Mouse (Mus musculus) heart, embryonic 11.5 days (tissue): ENCODE data around the gene Plekhg2. TPM values are rescaled to one million over a fixed set of nuclear protein-coding genes. Genes with fewer than 3 reads are reported as not detected.
A peak's percentile ranks its signal among the peaks of the same experiment; 100 is the strongest.

Experiments
- ATAC-seq: fragments of 200-750 bp; cut with Nextera tagmentation; replicated peaks from 2 replicates; pipeline ENCODE4 v1.8.0; 2017; ENCODE audit warnings: moderate library complexity; ENCODE audit not compliant: insufficient number of reproducible peaks, low FRiP score, low TSS enrichment
- H3K27ac ChIP-seq: fragments of 300-500 bp; sonication (generic); 2 replicates; pipeline ENCODE4 v1.5.1; 2014; ENCODE audit warnings: mild to moderate bottlenecking, low read depth, low read length
- H3K27me3 ChIP-seq: fragments of 300-500 bp; sonication (generic); 2 replicates; pipeline ENCODE4 v1.6.1; 2014; ENCODE audit warnings: mild to moderate bottlenecking, low read length, mixed read lengths; ENCODE audit not compliant: control insufficient read depth, insufficient read depth
- H3K36me3 ChIP-seq: fragments of 300-500 bp; sonication (generic); 2 replicates; pipeline ENCODE4 v1.6.1; 2014; ENCODE audit warnings: mild to moderate bottlenecking, low read length, moderate library complexity, mixed read lengths; ENCODE audit not compliant: control insufficient read depth, insufficient read depth
- H3K4me1 ChIP-seq: fragments of 300-500 bp; sonication (generic); 2 replicates; pipeline ENCODE4 v1.6.1; 2014; ENCODE audit warnings: low read length; ENCODE audit not compliant: control insufficient read depth, insufficient read depth
- H3K4me2 ChIP-seq: fragments of 300-500 bp; sonication (generic); 2 replicates; pipeline ENCODE4 v1.6.1; 2014; ENCODE audit warnings: mild to moderate bottlenecking, moderate library complexity
- H3K4me3 ChIP-seq: fragments of 300-500 bp; sonication (generic); 2 replicates; pipeline ENCODE4 v1.5.1; 2014; ENCODE audit warnings: low read depth, low read length
- H3K9ac ChIP-seq: fragments of 300-500 bp; sonication (generic); 2 replicates; pipeline ENCODE4 v1.6.1; 2014; ENCODE audit warnings: mild to moderate bottlenecking, low read depth, low read length, moderate library complexity
- H3K9me3 ChIP-seq: fragments of 300-500 bp; sonication (generic); replicated peaks from 2 replicates; pipeline ENCODE4 v1.6.1; 2016; ENCODE audit warnings: low read length; ENCODE audit not compliant: control insufficient read depth
- WGBS: fragments of 180-500 bp; shearing (Covaris S2); extraction: QIAGEN DNeasy Blood & Tissue Kit; methylation state at CpG from one replicate; pipeline ENCODE4 v1.1.7; 2014; ENCODE audit not compliant: insufficient replicate concordance; 5-methylcytosine and 5-hydroxymethylcytosine counted together
- polyA plus RNA-seq: library from polyadenylated mRNA; unstranded; fragments of >200 nt; fragmentation: Nextera tagmentation; extraction: Ambion mirVana; gene quantifications from 2 replicates; pipeline ENCODE4 v1.2.1, GENCODE M21; 2014

Gene Plekhg2
- polyA plus RNA-seq, 1 experiment from 2014 or later = 44.6 TPM

DNA sequence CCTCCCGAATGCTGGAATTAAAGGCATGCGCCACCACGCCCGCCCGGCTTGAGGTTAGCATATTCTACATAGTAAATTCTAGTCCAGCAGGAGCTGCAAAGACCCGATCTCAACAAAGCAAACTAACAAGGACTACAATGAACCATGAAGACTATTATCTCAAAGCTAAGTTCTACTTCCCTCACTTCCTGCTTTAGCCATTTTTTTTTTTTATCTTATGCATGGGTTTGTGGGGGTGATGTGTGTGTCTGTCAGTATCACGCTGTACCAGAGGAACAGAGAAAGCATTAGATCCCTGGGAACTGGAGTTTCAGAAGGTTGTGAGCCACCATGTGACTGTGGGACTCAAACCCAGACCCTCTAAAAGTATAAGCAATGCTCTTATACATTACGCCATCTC is 47.1 kb downstream of the Plekhg2 start:
- Histone ChIP-seq H3K36me3 (peaks cover 65% of the 10 kb centered on the region), H3K4me3 (no peak overlapping the region), H3K27me3 (no peaks in the 10 kb centered on the region), H3K27ac (no peak overlapping the region), H3K9me3 (no peaks in the 10 kb centered on the region), H3K9ac (no peak overlapping the region), H3K4me2 (no peak overlapping the region), H3K4me1 (no peaks in the 10 kb centered on the region)
- ATAC-seq = no peak
- 94% methylated on average over 8 of the region's 8 CpGs for WGBS

DNA sequence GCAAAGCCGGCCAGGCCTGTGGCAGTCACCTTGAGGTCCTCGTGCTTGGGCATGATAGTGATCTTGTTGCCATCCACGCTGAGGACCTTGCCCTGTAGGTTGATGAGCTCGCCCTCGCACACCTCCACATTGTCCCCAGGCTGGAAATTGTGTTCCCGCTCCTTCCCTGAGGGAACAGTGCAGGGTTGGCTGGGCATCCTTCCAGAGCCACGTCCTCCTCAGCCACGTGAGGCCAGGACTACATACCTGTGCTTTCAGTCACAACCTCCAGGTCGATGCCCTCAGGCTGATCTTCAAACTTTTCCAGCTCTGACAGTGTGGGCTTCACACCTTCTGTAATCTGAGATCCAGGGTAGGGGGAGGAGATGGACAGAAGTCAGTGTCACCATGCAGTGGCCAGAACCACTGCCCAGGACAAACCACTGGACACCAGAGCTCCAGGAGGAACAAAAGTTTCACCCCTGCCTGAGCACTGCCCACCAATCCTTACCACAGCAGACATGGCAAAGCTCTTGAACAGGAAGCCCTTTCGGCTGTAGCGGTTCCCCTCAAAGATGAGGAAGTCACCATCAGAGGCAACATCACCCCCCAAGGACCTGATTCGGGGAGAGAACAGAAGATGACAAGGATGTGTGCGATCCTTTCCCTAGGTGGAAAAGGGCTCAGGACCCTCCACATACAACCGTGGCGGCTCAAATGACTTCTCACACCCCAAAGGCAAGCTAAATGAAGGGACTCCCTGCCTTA is 50.3 kb downstream of the Plekhg2 start:
- Histone ChIP-seq H3K27me3 (no peaks in the 10 kb centered on the region), H3K9me3 (no peaks in the 10 kb centered on the region), H3K36me3 (peaks cover 64% of the 10 kb centered on the region), H3K4me1 (no peaks in the 10 kb centered on the region), H3K9ac (no peak overlapping the region), H3K4me3 (no peak overlapping the region), H3K27ac (no peak overlapping the region), H3K4me2 (no peak overlapping the region)
- ATAC-seq = no peak
- WGBS = 90% methylated on average over 15 of the region's 15 CpGs

DNA sequence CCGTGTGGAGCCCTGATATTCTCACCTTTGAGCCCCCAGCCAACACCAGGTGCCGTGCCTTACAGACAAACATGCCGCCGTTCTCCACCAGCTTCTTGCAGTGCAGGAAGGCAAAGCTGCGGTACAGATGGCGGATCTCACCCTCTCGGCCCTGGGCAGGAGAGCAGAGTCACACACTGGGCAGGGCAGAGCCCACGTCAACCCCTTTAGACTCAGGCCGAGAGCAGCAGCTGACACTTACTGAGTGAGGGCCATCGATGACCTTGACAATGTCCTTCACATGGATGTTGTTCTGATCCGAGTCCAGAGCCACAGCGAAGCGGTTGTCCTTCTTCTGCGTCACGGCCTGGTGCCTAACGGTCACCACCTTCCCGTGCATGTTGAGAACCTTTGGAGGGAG is 53.7 kb downstream of the Plekhg2 start:
- H3K27me3 ChIP-seq = no peaks in the 10 kb centered on the region
- WGBS = 89% methylated on average over 17 of the region's 17 CpGs
- H3K4me1 ChIP-seq = no peaks in the 10 kb centered on the region
- no peak overlapping the region for H3K9ac ChIP-seq
- no peaks in the 10 kb centered on the region for H3K9me3 ChIP-seq
- no peak overlapping the region for H3K27ac ChIP-seq
- H3K4me3 ChIP-seq = no peak overlapping the region
- ATAC-seq = no peak
- H3K4me2 ChIP-seq = no peak overlapping the region
- H3K36me3 ChIP-seq = peaks cover 77% of the 10 kb centered on the region

- no peak overlapping the region for H3K4me2 ChIP-seq
- H3K9ac ChIP-seq = no peak overlapping the region
- WGBS = 77% methylated on average over 3 of the region's 3 CpGs
- peaks cover 70% of the 10 kb centered on the region for H3K36me3 ChIP-seq
- H3K27ac ChIP-seq = no peak overlapping the region
- no peaks in the 10 kb centered on the region for H3K9me3 ChIP-seq
- no peak for ATAC-seq
- no peaks in the 10 kb centered on the region for H3K27me3 ChIP-seq
- H3K4me3 ChIP-seq = no peak overlapping the region
- H3K4me1 ChIP-seq = no peaks in the 10 kb centered on the region
Measured at GRCm38 (mm10) chr7:28318036-28318435, 54.4 kb downstream of the Plekhg2 start.

- under 1% methylated on average over 42 of the region's 45 CpGs for WGBS
- ATAC-seq = peak; percentile 93
- H3K4me1 ChIP-seq = peaks cover 7% of the 10 kb centered on the region
Measured at GRCm38 (mm10) chr7:28311926-28312543, 60.4 kb downstream of the Plekhg2 start, which contains the start of gene Timm50. Timm50 (minus strand) TSS chr7:28312072.

GRCm38 (mm10) chr7:28311151-28311925 is 61.1 kb downstream of the Plekhg2 start:
- Histone ChIP-seq H3K4me2 (peak overlapping the region; percentile 90), H3K4me3 (peak overlapping the region; percentile 95), H3K27ac (peak overlapping the region; percentile 76), H3K36me3 (peaks cover 45% of the 10 kb centered on the region), H3K27me3 (no peaks in the 10 kb centered on the region), H3K4me1 (peaks cover 7% of the 10 kb centered on the region), H3K9ac (peak overlapping the region; percentile 92), H3K9me3 (no peaks in the 10 kb centered on the region)
- WGBS = 8% methylated on average over 35 of the region's 35 CpGs
- ATAC-seq = peak; percentile 22; the same call in 1 of the 2 replicates

More at GRCm38 (mm10) chr7:28311926-28312543, 60.4 kb downstream of the Plekhg2 start, which contains the start of gene Timm50:
- Histone ChIP-seq H3K9ac (peak within 1 kb of the TSS; percentile 92), H3K27ac (peak within 1 kb of the TSS; percentile 76), H3K9me3 (no peaks in the 10 kb centered on the region), H3K27me3 (no peaks in the 10 kb centered on the region), H3K4me2 (peak within 1 kb of the TSS; percentile 90), H3K4me3 (peak within 1 kb of the TSS; percentile 95), H3K36me3 (peaks cover 45% of the 10 kb centered on the region)

GRCm38 (mm10) chr7:28309737-28310136 is 62.7 kb downstream of the Plekhg2 start:
- Histone ChIP-seq H3K4me3 (no peak overlapping the region), H3K9ac (0 out of 2 replicates have a peak overlapping the region, but pooled peaks have one; percentile 22), H3K9me3 (no peaks in the 10 kb centered on the region), H3K27me3 (no peaks in the 10 kb centered on the region), H3K36me3 (peaks cover 44% of the 10 kb centered on the region), H3K27ac (no peak overlapping the region), H3K4me1 (peaks cover 7% of the 10 kb centered on the region), H3K4me2 (no peak overlapping the region)
- ATAC-seq = no peak
- 61% methylated on average over 9 of the region's 9 CpGs for WGBS
